Mouse (Mus musculus): Measurements from ENCODE around the gene Tnnc2.

Gene Tnnc2

DNA sequence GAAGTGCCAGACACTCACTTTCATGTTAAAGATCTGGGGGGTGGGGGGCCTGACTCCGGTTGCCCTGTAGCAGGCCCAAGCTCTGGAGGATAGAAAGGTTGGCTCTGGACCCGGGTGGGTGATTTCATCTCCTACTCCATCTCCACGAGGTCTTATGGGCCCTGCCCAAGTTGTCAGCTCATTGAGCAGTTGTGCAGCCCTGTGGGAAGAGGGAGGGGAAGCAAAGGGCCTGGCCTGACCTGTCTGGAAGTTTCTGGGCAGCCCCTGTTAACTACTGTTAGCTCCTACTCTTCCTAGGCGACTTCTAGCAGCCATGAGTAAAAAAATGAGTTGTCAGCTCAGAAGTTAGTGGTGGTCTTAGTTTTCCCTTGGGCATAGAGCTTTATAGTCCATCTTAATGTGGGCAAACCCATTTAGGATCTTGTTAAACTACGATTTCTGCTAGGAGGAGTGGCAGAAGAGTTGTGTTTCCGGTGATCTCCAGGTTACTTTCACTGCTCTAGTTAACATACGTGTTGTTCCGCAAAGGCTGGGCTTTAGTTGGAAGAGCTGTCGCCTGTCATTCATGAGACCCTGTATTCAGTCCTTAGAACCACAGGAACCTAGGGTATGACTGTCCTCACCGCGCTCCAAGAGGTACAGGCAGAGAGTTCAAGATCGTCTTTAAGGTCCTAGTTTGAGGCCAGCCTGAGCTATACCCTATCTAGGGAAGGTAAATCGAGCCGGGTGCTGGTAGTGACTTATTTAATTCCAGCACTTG lies 6.4 kb downstream of the Tnnc2 start:
- DNase-seq (ENCODE audit: low read depth, low spot score): no peak

GRCm38 (mm10) chr2:164771123-164771522 lies 8.6 kb downstream of the Tnnc2 start:
- no peak for DNase-seq (ENCODE audit: low read depth, low spot score)

- no peak for DNase-seq (ENCODE audit: low read depth, low spot score)
These were observed 9.5 kb downstream of the Tnnc2 start for GRCm38 (mm10) chr2:164770279-164770678.

- peak; percentile 98 for DNase-seq (ENCODE audit: low read depth, low spot score)
These were observed 10.3 kb downstream of the Tnnc2 start, which contains the start of gene Ube2c for GRCm38 (mm10) chr2:164769258-164770037. Gene Ube2c, plus strand, starts transcription at chr2:164769898.

DNA sequence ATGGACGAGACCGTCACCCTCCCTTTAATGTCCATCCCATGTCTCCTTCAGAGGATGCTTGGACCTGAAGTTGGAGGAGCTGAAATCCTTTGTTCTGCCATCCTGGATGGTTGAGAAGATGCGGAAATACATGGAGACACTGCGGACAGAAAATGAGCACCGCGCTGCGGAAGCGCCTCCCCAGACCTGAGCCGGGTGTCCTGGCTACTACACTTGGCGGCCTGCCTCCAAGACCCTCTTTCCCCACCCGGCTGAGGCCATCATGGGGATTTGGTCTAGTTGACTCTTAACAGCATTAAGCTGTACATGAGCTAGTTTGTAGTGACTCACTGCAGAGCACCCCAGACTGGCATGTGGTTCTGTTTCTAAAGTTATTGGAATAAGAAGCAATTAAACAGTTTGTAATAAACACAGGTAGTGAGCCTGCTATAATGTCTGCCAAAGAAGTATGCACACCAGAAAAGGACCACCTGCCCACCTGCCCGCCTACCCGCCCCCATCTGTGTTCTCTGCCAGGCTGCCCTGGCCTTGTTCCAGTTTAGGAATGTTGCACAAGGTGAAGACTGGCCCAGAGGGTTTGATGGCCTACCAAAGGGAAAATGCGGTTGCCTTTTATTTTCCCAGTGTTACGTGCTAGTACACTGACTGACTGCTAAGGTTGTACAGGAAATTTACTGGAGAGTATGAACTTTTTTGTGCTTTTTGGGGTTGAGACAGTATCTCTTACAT lies 11.8 kb downstream of the Tnnc2 start:
- DNase-seq (ENCODE audit: low read depth, low spot score): no peak

GRCm38 (mm10) chr2:164765841-164766240 lies 13.9 kb downstream of the Tnnc2 start:
- DNase-seq (ENCODE audit: low read depth, low spot score): no peak

DNA sequence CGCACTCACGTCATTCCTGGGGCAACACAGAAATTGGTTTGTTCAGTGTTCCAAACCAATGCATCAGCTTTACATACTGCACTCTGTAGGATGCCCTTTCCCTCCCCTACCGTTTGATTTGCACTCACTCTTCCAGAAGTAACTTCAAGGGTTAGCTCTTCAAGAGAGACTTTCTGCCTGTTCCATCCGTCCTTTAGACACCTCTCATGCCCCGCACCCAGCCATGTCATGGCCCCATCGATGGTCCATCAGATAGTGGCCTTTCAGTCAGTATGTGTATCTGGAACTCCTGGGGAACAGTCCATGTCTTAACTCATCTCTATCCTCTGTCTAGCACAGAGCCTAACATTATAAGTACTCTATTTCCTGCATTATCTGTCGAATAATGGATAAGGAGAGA lies 17.2 kb downstream of the Tnnc2 start:
- no peak for DNase-seq (ENCODE audit: low read depth, low spot score)

- DNase-seq (ENCODE audit: low read depth, low spot score): no peak
These were observed 17.8 kb downstream of the Tnnc2 start for GRCm38 (mm10) chr2:164761971-164762370.

DNA sequence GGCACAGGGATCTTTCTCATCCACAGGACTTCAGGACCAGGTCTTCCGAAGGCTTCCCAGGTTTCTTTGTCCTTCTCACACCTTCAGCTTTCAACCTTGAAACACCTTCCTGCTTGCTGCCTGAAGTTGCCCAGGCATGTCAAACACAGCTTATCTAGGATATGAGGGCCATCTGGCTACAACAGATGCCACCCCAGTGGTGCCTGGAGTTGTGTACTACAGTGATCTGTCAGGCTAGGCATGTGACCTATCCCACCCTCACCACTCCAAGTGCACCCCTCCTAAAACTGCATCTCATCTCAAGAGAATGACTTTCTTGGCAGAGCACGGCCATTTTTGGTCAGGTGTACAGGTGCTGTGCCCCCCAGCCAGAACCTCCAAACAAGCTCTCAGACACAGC lies 18.3 kb downstream of the Tnnc2 start:
- no peak for DNase-seq (ENCODE audit: low read depth, low spot score)

GRCm38 (mm10) chr2:164760059-164760833 lies 19.5 kb downstream of the Tnnc2 start:
- no peak for DNase-seq (ENCODE audit: low read depth, low spot score)

GRCm38 (mm10) chr2:164758692-164759091 lies 21.1 kb downstream of the Tnnc2 start:
- no peak for DNase-seq (ENCODE audit: low read depth, low spot score)

DNA sequence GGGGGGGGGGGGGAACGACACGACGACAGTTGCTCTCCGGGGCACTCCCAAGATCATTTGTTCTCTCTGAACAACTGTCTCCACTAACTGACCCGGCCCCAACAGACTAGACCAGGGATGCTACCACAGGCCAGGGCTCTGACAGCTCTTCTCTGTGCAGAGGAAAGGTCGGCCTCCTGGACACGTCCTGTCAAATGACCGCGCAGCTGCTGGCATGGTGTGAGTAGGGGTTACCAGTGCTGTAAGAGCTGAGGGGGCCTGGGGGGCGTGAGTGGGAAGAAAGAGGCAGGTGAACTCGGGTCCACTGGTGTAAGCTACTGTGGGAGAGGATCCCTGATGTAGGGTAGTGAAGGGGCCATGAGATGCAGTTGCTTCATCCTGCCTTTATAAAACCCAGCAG lies 21.9 kb downstream of the Tnnc2 start:
- no peak for DNase-seq (ENCODE audit: low read depth, low spot score)

- no peak for DNase-seq (ENCODE audit: low read depth, low spot score)
These were observed 25.0 kb downstream of the Tnnc2 start for GRCm38 (mm10) chr2:164754800-164755199.

DNA sequence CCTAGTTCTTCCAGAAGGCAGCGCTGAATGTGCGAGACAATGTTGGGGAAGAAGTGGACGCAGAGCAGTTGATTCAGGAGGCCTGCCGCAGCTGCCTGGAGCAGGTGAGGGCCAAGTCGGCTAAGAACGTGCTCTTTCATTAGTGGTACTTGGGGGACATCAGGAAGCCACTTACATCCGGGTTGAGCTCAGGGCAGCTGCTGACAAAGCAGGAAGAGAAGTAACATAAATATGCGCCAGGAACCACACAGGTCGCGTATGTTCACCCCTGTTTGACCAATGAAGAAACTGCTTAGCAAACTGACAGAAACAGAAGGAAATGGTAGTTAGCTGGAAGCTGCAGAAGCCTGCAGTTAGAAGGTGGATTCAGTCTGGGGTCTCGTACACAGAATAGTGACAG lies 25.7 kb downstream of the Tnnc2 start:
- no peak for DNase-seq (ENCODE audit: low read depth, low spot score)

DNA sequence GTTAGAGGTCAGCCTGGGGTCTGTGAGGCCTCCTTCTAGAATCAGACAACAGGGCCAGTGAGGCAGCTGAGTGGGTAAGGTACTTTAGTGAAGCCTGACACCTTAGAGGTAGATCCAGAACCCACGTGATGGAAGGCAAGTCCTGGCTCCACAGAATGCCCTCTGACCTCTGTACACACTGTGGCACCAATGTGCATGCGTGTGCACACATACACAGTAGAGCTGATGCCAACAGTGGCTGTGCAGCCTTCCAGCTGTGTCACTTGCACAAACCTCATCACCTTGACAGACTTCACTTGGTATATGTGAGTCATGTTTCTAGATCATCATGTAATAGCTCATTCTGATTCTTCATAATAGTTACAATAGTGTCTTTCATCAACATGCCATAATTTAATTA lies 27.3 kb downstream of the Tnnc2 start:
- no peak for DNase-seq (ENCODE audit: low read depth, low spot score)

DNA sequence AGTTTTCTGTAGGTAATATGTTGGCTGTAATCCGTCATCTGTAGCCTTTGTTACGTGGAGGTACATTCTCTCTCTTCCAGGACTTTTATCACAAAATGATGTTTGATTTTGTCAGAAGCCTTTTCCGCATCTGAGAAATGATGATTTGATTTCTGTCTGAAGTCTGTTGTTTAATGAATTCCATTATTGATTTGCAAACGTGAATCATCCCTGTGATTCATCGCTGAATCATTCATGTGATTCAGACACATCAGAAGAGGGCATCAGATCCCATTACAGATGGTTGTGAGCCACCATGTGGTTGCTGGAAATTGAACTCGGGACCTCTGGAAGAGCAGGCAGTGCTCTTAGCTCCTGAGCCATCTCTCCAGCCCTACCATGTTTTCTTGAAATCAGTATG lies 30.8 kb downstream of the Tnnc2 start:
- DNase-seq (ENCODE audit: low read depth, low spot score): no peak

DNA sequence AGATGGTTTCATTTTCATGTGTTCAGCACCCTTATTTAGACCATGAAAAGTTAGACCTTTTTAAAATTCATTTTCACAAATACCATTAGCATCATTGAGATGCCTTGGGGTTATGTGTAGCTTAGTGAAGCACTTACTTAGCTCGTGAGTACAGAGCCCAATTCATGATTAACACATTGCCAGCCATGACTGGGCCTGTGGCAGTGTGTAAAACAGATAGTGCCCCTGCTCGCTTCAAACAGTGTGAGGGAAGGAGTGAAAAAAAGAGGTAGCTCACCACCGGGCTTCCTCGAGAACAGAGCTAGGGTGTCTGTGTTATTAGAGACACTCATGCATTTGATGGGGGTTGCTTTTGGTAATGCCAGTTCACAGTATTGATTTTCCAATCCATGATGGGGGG lies 31.6 kb downstream of the Tnnc2 start:
- DNase-seq (ENCODE audit: low read depth, low spot score): no peak

DNA sequence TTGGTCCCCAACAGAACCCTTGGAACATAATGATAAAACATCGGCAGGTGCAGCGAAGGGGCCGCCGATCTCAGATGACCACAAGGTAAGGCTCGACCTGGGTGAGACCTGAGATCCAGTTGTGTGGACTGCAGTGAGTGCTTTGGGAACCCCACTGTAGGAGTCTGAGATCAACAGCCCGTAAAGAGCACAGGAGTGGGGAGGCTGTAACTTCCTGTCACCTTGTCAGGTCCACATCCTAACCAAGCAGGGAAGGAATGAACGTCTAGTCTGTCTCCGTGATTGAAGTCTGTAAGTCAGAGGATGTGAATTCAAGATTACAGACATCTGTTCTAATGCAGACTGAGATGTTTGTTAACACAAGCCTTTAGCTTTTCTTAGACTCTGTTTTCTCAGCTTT lies 33.1 kb downstream of the Tnnc2 start:
- no peak for DNase-seq (ENCODE audit: low read depth, low spot score)

GRCm38 (mm10) chr2:164745843-164746479 lies 33.8 kb downstream of the Tnnc2 start, which contains the start of the genes Wfdc3 and Dnttip1:
Gene Wfdc3, minus strand, starts transcription at chr2:164745931.
Gene Dnttip1, plus strand, starts transcription at chr2:164745983.
- DNase-seq (ENCODE audit: low read depth, low spot score): peak; percentile 95

GRCm38 (mm10) chr2:164744987-164745386 lies 34.8 kb downstream of the Tnnc2 start:
- DNase-seq (ENCODE audit: low read depth, low spot score): no peak

DNA sequence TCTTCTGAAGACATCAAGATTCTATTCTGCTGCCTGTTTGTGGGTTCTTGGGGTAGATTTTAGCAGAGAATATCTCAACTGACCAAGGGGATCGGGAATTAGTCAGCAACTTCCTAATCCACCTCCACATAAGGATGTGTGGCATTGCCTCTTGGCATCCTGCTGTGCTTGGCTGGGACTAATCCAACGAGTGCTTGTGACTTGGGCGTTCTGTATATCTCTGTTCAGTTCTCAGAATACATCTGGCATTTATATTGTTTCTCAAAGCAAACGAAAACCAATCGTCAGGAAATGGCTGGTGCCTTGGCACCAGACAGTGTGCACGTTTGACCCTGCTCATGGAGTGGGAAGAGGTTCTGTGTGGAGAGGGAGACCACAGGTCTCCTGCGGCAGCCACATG lies 39.9 kb downstream of the Tnnc2 start:
- DNase-seq (ENCODE audit: low read depth, low spot score): no peak

Measured in mesoderm, embryonic 11.5 days (tissue).